Mouse (Mus musculus) T-helper 2 cell (primary cell): ENCODE data around the gene Rab3gap2.

Experiments used
- in situ Hi-C: fragments of 300-600 bp; cut with MboI, MseI; formaldehyde crosslinking; loops from one replicate; pipeline ENCODE4 v1.15.1; 2025; ENCODE audit warnings: high pct_unique_total_duplicates

Rab3gap2 gene

GRCm38 (mm10) chr1:185226889-185227288, 23.0 kb downstream of the Rab3gap2 start:
- in situ Hi-C loops: no loop called here

DNA sequence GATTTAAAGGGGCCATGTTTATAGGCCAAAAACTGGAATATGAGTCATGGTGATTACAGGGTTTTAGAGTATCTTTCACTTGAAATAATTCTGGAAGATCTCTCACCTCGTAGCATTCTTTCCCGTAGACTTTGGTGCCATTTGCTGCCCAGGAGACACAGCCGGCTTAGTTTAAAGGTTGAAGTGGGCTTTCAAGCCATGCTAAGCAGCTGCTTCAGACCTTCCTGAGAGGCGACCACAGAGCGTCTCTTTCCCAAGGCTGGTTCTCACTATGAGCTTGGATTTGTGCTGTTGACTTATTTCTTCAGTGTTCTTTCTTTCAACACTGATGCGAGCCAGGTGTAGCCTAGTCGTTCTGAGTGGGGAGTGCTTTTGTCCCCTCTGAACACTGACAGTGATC, 23.8 kb downstream of the Rab3gap2 start:
- in situ Hi-C loops: no loop called here

- in situ Hi-C loops: no loop called here
Measured at GRCm38 (mm10) chr1:185229406-185230201, 25.7 kb downstream of the Rab3gap2 start.

DNA sequence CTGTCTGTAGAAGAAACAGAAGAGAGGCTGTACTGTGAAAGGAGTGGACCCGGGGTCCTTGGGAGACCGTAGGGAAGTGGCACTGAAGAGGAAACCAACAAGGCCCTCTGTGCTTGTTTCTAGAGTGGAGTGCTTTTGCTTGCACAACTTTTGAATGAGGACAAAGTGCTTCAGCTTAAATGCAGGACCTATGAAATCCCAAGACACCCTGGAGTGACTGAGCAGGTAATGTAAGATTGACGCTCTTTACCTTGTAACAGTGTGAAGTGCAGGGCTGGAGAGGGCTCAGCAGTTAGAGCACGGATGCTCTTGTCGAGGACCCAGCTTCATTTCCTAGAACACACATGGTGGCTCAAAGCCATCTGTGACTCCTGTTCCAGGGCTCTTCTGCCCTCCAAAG, 31.9 kb downstream of the Rab3gap2 start:
- in situ Hi-C loops: no loop called here

DNA sequence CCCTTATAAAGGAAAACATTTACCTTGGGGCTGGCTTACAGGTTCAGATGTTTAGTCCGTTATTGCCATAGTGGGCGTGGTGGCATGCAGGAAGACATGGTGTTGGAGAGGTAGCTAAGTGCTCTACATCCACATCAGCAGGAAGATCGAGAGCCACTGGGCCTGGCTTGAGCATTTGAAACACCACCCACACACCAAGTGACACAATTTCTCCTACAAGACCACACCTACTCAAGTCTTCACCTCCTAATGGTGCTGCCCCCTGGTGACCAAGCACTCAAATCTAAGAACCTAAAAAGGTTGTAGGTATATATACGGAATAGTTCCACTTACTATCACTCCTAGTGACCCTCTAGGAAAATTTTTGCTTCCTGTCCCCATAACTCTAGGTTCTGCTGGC, 32.6 kb downstream of the Rab3gap2 start:
- in situ Hi-C loops: no loop called here

DNA sequence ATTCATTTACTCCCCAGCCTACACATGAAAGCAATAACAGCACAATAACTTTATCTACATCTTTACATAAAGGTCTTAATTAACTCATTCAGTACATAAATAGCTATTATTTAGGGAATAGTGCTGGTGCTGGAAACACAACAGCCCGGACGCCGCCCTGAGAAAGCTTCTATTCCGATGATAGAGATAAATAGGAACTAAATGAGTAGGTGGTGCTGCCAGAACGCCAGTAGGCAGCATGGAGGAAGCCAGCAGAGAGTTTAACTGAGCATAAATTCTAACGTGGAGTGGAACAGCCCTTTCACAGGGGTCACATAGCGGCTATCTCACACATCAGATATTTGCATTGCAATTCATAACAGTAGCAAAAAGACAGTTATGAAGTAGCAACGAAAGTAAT, 39.1 kb downstream of the Rab3gap2 start:
- in situ Hi-C loops: no loop called here

DNA sequence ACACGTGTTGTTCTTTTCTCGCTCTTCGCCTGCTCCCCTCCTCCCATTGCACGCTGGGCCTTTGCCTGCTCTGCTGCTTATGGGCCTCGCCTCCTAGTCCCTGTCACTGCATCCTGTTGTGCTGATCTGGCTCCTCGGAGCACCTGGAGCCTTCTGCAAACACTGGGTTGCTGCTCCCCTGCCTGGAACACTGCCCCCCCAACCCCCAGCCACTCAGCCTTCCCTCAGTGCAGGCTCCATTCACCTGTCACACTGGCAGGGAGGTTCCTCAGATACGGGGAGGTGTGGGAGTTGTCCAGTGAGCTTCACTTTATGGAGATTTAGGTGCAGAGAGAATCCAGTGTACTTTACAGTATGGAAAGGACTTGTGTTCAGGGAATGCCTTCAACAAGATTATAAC, 41.5 kb downstream of the Rab3gap2 start:
- in situ Hi-C loops: no loop called here

DNA sequence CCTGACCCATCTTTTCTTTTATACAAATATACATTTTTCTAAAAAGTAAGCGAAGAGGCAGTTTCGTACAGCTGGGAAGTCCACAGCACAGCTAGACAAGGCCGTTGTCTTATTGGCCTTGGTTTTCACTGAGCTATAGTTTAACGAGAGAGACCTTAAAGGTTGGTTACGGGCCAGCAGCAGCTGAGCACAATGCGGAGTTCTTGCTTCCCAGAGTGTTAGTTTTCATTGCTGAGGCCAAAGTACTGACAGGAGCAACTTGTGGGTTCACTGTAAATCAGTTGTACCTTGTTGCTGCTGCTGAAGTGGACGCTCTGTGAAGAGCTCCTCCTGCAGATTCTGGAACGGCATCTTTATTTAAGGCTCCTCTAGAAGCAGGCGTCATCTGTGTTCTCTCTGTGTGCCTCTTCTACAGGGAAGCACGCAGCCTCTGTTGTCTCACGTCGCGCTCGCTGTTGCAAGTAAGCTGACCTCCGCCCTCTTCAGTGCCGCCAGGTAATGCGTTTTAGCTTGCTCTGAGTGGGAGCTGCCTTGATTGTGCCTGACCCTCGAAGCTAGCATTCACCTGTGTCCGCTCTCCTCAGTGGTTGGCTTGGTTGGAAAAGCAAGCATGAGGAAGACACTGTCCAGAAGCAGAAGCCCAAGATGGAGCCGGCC, 43.6 kb downstream of the Rab3gap2 start:
- in situ Hi-C loops: no loop called here

- in situ Hi-C loops: no loop called here
Measured at GRCm38 (mm10) chr1:185248728-185249127, 44.8 kb downstream of the Rab3gap2 start.

DNA sequence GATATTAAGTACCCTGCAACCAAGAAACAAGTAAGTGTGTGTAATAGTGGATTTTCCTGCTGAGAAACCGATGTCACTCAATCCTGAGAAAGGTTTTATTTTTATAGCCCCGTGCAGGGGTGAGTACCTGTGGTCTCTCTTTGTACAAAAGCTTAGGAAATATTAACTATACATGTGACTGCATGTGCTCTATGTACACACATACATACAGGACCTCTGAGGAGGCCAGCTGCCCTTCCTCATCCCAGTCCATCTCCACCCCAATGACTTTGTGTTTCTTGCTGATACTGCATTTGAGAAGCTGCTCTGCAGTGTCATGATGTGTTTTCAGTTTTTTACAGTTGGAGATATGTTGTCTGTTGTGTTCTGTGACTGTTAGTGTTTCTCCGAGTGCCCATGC, 48.4 kb downstream of the Rab3gap2 start:
- in situ Hi-C loops: no loop called here

GRCm38 (mm10) chr1:185253140-185253892, 49.4 kb downstream of the Rab3gap2 start:
- in situ Hi-C loops: no loop called here

GRCm38 (mm10) chr1:185255336-185255735, 51.4 kb downstream of the Rab3gap2 start:
- in situ Hi-C loops: no loop called here

DNA sequence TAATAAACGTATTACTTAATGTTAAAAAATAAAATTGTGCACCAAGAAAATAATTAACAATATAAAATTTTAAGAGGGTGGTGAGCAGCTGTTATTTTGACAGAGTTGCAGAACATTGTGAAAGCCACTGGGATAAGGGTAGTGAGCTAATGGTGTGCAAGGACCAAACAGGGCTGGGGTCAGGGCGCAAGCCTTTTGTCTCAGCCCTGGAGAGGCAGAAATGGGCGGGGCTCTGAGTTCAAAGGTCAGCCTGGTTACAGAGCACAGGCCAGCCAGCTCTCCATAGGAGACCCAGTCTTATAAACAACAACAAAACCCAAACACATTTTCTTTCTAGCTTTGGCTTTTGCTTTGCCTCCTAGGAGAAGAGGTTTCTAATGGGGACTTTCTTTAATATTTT, 52.8 kb downstream of the Rab3gap2 start:
- in situ Hi-C loops: no loop called here

DNA sequence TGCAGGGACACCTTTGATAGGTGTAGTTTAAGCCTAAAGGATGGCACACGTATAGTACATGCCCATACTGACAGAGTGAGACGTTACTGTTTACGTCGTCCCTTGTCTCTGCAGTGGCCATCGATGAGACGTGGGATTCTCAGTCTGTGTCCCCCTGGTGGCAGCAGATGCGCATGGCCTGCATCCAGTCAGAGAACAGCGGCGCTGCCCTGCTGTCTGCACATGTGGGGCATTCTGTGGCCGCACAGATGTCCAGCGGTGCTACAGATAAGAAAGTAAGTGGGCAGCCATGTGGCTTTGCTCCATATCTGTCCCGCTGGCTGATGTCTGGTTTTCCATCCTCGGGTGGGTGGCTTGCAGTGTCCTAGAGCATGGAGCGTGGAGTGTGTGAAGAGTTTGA, 58.6 kb downstream of the Rab3gap2 start:
- in situ Hi-C loops: no loop called here

- in situ Hi-C loops: no loop called here
Measured at GRCm38 (mm10) chr1:185268675-185269074, 64.8 kb downstream of the Rab3gap2 start.

- in situ Hi-C loops: no loop called here
Measured at GRCm38 (mm10) chr1:185270403-185271097, 66.6 kb downstream of the Rab3gap2 start.

DNA sequence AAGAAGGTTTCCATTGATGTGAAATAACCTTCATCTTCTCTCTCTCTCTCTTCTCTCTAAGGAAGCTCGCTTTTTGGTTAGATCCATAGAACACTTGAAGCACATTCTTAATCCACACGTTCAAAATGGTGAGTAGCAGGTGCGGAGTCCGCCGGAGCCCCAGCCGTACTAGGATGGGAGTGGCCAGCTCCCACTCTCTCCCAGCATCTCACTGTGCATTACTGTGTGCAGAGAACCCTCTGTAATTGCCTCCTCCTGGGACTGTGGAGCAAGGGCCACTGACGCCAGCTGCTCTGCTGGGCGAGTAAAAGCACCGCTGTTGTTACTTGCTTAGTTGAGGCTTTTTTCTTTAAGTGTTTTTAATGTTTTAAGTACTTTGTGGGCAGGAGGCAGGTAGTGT, 67.5 kb downstream of the Rab3gap2 start:
- in situ Hi-C loops: no loop called here

DNA sequence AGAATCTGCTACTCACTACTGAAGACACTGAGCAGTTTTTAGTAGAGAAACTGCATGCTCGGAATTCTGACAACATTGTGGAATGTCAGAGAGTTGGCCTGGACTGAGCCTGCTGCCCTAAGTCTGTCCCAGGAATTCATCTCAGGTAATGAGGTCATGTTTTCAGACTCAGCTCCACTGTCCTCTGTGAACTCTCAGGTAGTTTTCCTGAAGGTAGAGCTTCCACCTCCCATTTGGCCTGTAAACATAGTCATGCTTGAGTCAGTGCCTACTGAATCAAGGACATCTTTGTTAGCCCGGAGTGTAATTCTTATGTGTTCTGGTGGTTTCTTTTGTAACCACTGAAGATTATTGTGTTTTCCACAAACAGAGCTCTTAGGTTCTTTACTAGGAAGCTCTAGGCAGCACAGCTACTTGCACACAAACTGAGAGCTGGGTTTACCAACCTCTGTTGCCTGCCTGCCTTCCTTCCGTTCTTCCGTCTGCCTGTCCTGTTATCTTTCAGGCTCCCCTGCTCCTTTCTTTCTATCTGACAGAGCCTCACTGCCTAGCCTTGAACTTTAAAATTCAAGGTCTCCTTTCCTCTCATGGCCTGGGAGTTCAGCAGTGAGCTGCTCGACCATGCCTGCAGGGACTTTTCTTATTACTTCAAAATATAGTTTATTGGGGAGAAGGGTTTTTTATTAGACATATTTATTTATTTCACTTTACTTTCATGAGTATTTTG, 71.1 kb downstream of the Rab3gap2 start:
- in situ Hi-C loops: no loop called here

GRCm38 (mm10) chr1:185275976-185276375, 72.1 kb downstream of the Rab3gap2 start:
- in situ Hi-C loops: no loop called here

- in situ Hi-C loops: no loop called here
Measured at GRCm38 (mm10) chr1:185277022-185277421, 73.1 kb downstream of the Rab3gap2 start.

DNA sequence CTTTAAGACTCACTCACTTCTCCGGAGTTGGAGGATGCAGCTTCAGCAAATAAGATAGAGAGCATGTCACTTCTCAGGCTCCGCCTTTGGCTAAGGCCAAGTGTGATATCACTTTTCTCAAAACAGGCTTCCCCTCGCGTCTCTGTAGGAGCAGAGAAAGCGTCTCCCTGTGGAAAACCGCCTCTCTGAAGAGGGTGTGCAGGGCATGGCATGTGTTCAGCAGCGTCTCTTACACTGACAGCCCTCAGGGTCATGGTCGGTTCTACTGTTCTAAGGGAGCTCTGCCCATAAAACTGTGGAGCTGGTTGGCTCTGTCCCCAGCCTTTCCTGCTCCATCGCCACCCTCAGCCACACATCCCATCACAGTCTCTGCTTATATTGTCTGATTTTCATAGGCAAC, 75.4 kb downstream of the Rab3gap2 start:
- in situ Hi-C loops: no loop called here
